Mouse (Mus musculus): Measurements from ENCODE around the gene Rer1. TPM values are rescaled to one million over a fixed set of nuclear protein-coding genes. Genes with fewer than 3 reads are reported as not detected.
A peak's percentile ranks its signal among the peaks of the same experiment; 100 is the strongest.

Rer1 gene
- polyA plus RNA-seq, 1 experiment = 97.9 TPM

- H3K4me1 ChIP-seq (ENCODE audit: control insufficient read depth, insufficient read depth, low read length) = peaks cover 32% of the 10 kb centered on the region
These were observed 31.3 kb upstream of the Rer1 start for GRCm38 (mm10) chr4:155117396-155117978.

GRCm38 (mm10) chr4:155116607-155117006, 30.4 kb upstream of the Rer1 start:
- Histone ChIP-seq H3K27ac (ENCODE audit: insufficient read depth, low read depth, low read length) (no peak overlapping the region), H3K4me1 (ENCODE audit: control insufficient read depth, insufficient read depth, low read length) (peaks cover 24% of the 10 kb centered on the region), H3K4me3 (ENCODE audit: insufficient read depth, low read length) (no peak overlapping the region)
- no peak for TF ChIP-seq POLR2A (IDR thresholded peaks at IDR 0.05; ENCODE audit: borderline replicate concordance, low read depth, low read length)
- TF ChIP-seq CTCF (IDR thresholded peaks at IDR 0.05; ENCODE audit: low read depth, low read length) = no peak

More at GRCm38 (mm10) chr4:155117396-155117978, 31.3 kb upstream of the Rer1 start:
- no peak overlapping the region for H3K27ac ChIP-seq (ENCODE audit: insufficient read depth, low read depth, low read length)
- TF ChIP-seq POLR2A (IDR thresholded peaks at IDR 0.05; ENCODE audit: borderline replicate concordance, low read depth, low read length) = no peak
- no peak for TF ChIP-seq CTCF (IDR thresholded peaks at IDR 0.05; ENCODE audit: low read depth, low read length)
- no peak overlapping the region for H3K4me3 ChIP-seq (ENCODE audit: insufficient read depth, low read length)

- TF ChIP-seq POLR2A (IDR thresholded peaks at IDR 0.05; ENCODE audit: borderline replicate concordance, low read depth, low read length) (no peak), CTCF (IDR thresholded peaks at IDR 0.05; ENCODE audit: low read depth, low read length) (no peak)
- H3K4me3 ChIP-seq (ENCODE audit: insufficient read depth, low read length) = no peak overlapping the region
- H3K4me1 ChIP-seq (ENCODE audit: control insufficient read depth, insufficient read depth, low read length) = peaks cover 12% of the 10 kb centered on the region
- H3K27ac ChIP-seq (ENCODE audit: insufficient read depth, low read depth, low read length) = no peak overlapping the region
These were observed 27.7 kb upstream of the Rer1 start for GRCm38 (mm10) chr4:155113766-155114410.

- peaks cover 3% of the 10 kb centered on the region for H3K4me1 ChIP-seq (ENCODE audit: control insufficient read depth, insufficient read depth, low read length)
- TF ChIP-seq CTCF (IDR thresholded peaks at IDR 0.05; ENCODE audit: low read depth, low read length) (no peak), POLR2A (IDR thresholded peaks at IDR 0.05; ENCODE audit: borderline replicate concordance, low read depth, low read length) (no peak)
- H3K4me3 ChIP-seq (ENCODE audit: insufficient read depth, low read length) = no peak overlapping the region
- no peak overlapping the region for H3K27ac ChIP-seq (ENCODE audit: insufficient read depth, low read depth, low read length)
These were observed 23.3 kb upstream of the Rer1 start for GRCm38 (mm10) chr4:155109471-155109870.

DNA sequence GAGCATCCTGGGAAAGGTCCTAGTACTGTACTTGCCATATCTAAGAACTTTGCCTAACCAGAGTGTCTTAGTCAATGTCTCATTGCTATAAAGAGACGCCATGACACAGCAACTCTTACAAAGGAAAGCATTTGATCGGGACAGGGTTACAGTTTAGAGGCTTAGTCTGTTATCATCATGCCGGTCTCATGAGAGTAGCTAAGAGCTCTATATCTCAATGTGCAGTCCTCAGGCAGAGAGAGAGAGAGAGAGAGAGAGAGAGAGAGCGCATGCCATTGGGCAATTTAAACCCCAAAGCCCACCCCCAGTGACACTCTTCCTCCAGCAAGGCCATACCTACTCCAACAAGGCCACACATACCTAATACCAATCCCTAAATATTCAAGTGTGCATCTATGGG, 21.7 kb upstream of the Rer1 start:
- Histone ChIP-seq H3K4me3 (ENCODE audit: insufficient read depth, low read length) (no peak overlapping the region), H3K27ac (ENCODE audit: insufficient read depth, low read depth, low read length) (no peak overlapping the region), H3K4me1 (ENCODE audit: control insufficient read depth, insufficient read depth, low read length) (peaks cover 3% of the 10 kb centered on the region)
- TF ChIP-seq POLR2A (IDR thresholded peaks at IDR 0.05; ENCODE audit: borderline replicate concordance, low read depth, low read length) = no peak
- no peak for TF ChIP-seq CTCF (IDR thresholded peaks at IDR 0.05; ENCODE audit: low read depth, low read length)

- Histone ChIP-seq H3K4me3 (ENCODE audit: insufficient read depth, low read length) (no peak overlapping the region), H3K4me1 (ENCODE audit: control insufficient read depth, insufficient read depth, low read length) (peaks cover 9% of the 10 kb centered on the region), H3K27ac (ENCODE audit: insufficient read depth, low read depth, low read length) (no peak overlapping the region)
- TF ChIP-seq CTCF (IDR thresholded peaks at IDR 0.05; ENCODE audit: low read depth, low read length) (no peak), POLR2A (IDR thresholded peaks at IDR 0.05; ENCODE audit: borderline replicate concordance, low read depth, low read length) (no peak)
These were observed 12.4 kb upstream of the Rer1 start for GRCm38 (mm10) chr4:155098572-155098971.

- no peak for TF ChIP-seq CTCF (IDR thresholded peaks at IDR 0.05; ENCODE audit: low read depth, low read length)
- H3K27ac ChIP-seq (ENCODE audit: insufficient read depth, low read depth, low read length) = no peak overlapping the region
- peaks cover 13% of the 10 kb centered on the region for H3K4me1 ChIP-seq (ENCODE audit: control insufficient read depth, insufficient read depth, low read length)
- H3K4me3 ChIP-seq (ENCODE audit: insufficient read depth, low read length) = no peak overlapping the region
These were observed 11.3 kb upstream of the Rer1 start for GRCm38 (mm10) chr4:155097452-155097851.

DNA sequence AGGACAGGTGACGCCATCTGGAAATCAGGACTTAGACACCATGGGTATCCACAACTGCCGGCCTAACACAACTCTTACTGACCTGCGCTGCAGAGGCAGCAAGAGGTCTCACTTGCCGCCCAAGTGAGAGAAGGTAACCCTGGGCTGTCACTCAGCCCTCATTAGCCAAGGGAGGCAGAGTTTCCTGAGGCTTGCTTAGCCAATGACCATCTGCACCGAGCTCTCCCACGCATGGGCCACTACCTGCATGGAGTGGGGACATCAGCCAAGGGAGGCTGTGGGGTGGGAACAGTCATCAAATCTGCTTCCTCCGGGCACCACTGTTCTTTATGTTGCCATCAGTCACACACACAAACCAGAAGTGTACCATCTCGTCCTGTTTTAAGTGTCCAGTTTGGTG, 9.8 kb upstream of the Rer1 start:
- Histone ChIP-seq H3K27ac (ENCODE audit: insufficient read depth, low read depth, low read length) (no peak overlapping the region), H3K4me1 (ENCODE audit: control insufficient read depth, insufficient read depth, low read length) (peaks cover 13% of the 10 kb centered on the region), H3K4me3 (ENCODE audit: insufficient read depth, low read length) (no peak overlapping the region)
- no peak for TF ChIP-seq POLR2A (IDR thresholded peaks at IDR 0.05; ENCODE audit: borderline replicate concordance, low read depth, low read length)

- H3K4me3 ChIP-seq (ENCODE audit: insufficient read depth, low read length) = no peak overlapping the region
- H3K4me1 ChIP-seq (ENCODE audit: control insufficient read depth, insufficient read depth, low read length) = peaks cover 13% of the 10 kb centered on the region
- no peak overlapping the region for H3K27ac ChIP-seq (ENCODE audit: insufficient read depth, low read depth, low read length)
- TF ChIP-seq POLR2A (IDR thresholded peaks at IDR 0.05; ENCODE audit: borderline replicate concordance, low read depth, low read length) (no peak), CTCF (IDR thresholded peaks at IDR 0.05; ENCODE audit: low read depth, low read length) (peak; percentile 82)
These were observed 9.2 kb upstream of the Rer1 start for GRCm38 (mm10) chr4:155095238-155095900.

GRCm38 (mm10) chr4:155094565-155094964, 8.4 kb upstream of the Rer1 start:
- TF ChIP-seq POLR2A (IDR thresholded peaks at IDR 0.05; ENCODE audit: borderline replicate concordance, low read depth, low read length) (no peak), CTCF (IDR thresholded peaks at IDR 0.05; ENCODE audit: low read depth, low read length) (peak; percentile 28; the same call in 1 of the 2 replicates)
- Histone ChIP-seq H3K4me1 (ENCODE audit: control insufficient read depth, insufficient read depth, low read length) (peaks cover 13% of the 10 kb centered on the region), H3K4me3 (ENCODE audit: insufficient read depth, low read length) (no peak overlapping the region), H3K27ac (ENCODE audit: insufficient read depth, low read depth, low read length) (no peak overlapping the region)

Data from bone marrow macrophage, adult 2 months (primary cell).